Mouse (Mus musculus) G1E (cell line): Measurements from ENCODE around the gene Epb41l3.

Experiments
- CTCF ChIP-seq: IDR thresholded peaks from 2 replicates; pipeline ENCODE4 v1.5.1; 2012; ENCODE audit warnings: low read depth, low read length, inconsistent platforms, mixed read lengths
- GATA1 ChIP-seq: IDR thresholded peaks from 2 replicates; pipeline ENCODE4 v1.6.1; 2012; ENCODE audit warnings: borderline replicate concordance, low read length, inconsistent platforms, mixed read lengths
- GATA2 ChIP-seq: IDR thresholded peaks from 2 replicates; pipeline ENCODE4 v1.6.1; 2012; ENCODE audit warnings: low read depth, low read length, inconsistent platforms, borderline replicate concordance
- TAL1 ChIP-seq: conservative IDR thresholded peaks from 2 replicates; pipeline ENCODE4 v1.6.1; 2012; ENCODE audit warnings: low read depth, low read length, inconsistent platforms, mixed read lengths

- TF ChIP-seq CTCF (no peak), TAL1 (no peak), GATA1 (no peak), GATA2 (no peak)
Measured at GRCm38 (mm10) chr17:69143017-69143416, 67.5 kb downstream of the Epb41l3 start.
